Mouse (Mus musculus) layer of hippocampus, postnatal 14 days (tissue): ENCODE data around the gene A030005L19Rik. TPM values are rescaled to one million over a fixed set of nuclear protein-coding genes. Genes with fewer than 3 reads are reported as not detected.

Experiments
- total RNA-seq, 2 experiments: library from RNA; stranded (reverse); gene quantifications; 2 replicates each; pipeline ENCODE4 v1.2.3; 2021

A030005L19Rik gene
- total RNA-seq, 2 experiments from 2014 or later: 0.83 TPM; not detected in 1

Other genes with a start within 250 kb of the A030005L19Rik start
- 100 to 1,000 TPM; 248 to 260 TPM for gene Mff, start 188.4 kb upstream of the A030005L19Rik start, total RNA-seq
- gene Tm4sf20, start 144.9 kb upstream of the A030005L19Rik start, total RNA-seq: not detected
- not detected for gene Gm47791, start 142.1 kb upstream of the A030005L19Rik start, total RNA-seq
- gene Agfg1, start 73.8 kb upstream of the A030005L19Rik start, total RNA-seq: 10 to 100 TPM; 80.4 to 83.2 TPM
- not detected for gene A030014E15Rik, start 11.6 kb downstream of the A030005L19Rik start, total RNA-seq
- not detected for gene Gm6217, start 18.1 kb downstream of the A030005L19Rik start, total RNA-seq
- gene A030003K21Rik, start 30.1 kb downstream of the A030005L19Rik start, total RNA-seq: not detected
- not detected for gene Gm7544, start 42.7 kb downstream of the A030005L19Rik start, total RNA-seq
- gene Gm47955, start 47.0 kb downstream of the A030005L19Rik start, total RNA-seq: not detected
- gene Gm47959, start 87.2 kb downstream of the A030005L19Rik start, total RNA-seq: not detected
- 1 to 10 TPM; 2.4 to 3.7 TPM for gene Slc19a3, start 125.1 kb downstream of the A030005L19Rik start, total RNA-seq
- not detected for gene Krtap28-10, start 129.2 kb downstream of the A030005L19Rik start, total RNA-seq
- not detected for gene Gm47969, start 131.6 kb downstream of the A030005L19Rik start, total RNA-seq
- not detected for gene A030005K14Rik, start 146.1 kb downstream of the A030005L19Rik start, total RNA-seq
- not detected for gene Krtap28-13, start 147.6 kb downstream of the A030005L19Rik start, total RNA-seq
- not detected for gene Ccl20, start 203.4 kb downstream of the A030005L19Rik start, total RNA-seq
- 1 to 10 TPM in 1 of 2 experiments, under 1 TPM in 1; 0.62 to 1.8 TPM for gene Daw1, start 246.4 kb downstream of the A030005L19Rik start, total RNA-seq